Mouse (Mus musculus): ENCODE measurements around the gene Tshr. TPM values are rescaled to one million over a fixed set of nuclear protein-coding genes. Genes with fewer than 3 reads are reported as not detected.

Tshr gene
- polyA plus RNA-seq, 1 experiment from 2014 or later: 0.82 TPM

GRCm38 (mm10) chr12:91589847-91590690, 205.7 kb downstream of the Tshr start, which contains the start of gene Gtf2a1:
TSS of gene Gtf2a1 (minus strand) at chr12:91590487.
- Histone ChIP-seq H3K27ac (replicated peaks) (peak within 1 kb of the TSS; percentile 100), H3K4me3 (replicated peaks) (peak within 1 kb of the TSS; percentile 82), H3K4me1 (peaks cover 20% of the 10 kb centered on the region), H3K27me3 (replicated peaks) (no peaks in the 10 kb centered on the region), H3K36me3 (peaks cover 6% of the 10 kb centered on the region), H3K9me3 (replicated peaks) (no peaks in the 10 kb centered on the region), H3K9ac (replicated peaks) (peak within 1 kb of the TSS; percentile 100), H3K4me2 (peak within 1 kb of the TSS; percentile 72)
- ATAC-seq (ENCODE audit: low FRiP score): peak; percentile 86
- under 1% methylated on average over 73 of the region's 99 CpGs for WGBS

GRCm38 (mm10) chr12:91590716-91591115, 206.4 kb downstream of the Tshr start:
- H3K4me3 ChIP-seq (replicated peaks): peak overlapping the region; percentile 82
- 27% methylated on average over 6 of the region's 6 CpGs for WGBS
- H3K4me1 ChIP-seq: peaks cover 17% of the 10 kb centered on the region
- H3K36me3 ChIP-seq: 0 out of 2 replicates have a peak, but pooled peaks cover 2% of the 10 kb centered on the region
- H3K27me3 ChIP-seq (replicated peaks): no peaks in the 10 kb centered on the region
- peak overlapping the region; percentile 84 for H3K9ac ChIP-seq (replicated peaks)
- peak overlapping the region; percentile 100 for H3K27ac ChIP-seq (replicated peaks)
- peak overlapping the region; percentile 72 for H3K4me2 ChIP-seq
- ATAC-seq (ENCODE audit: low FRiP score): no peak
- no peaks in the 10 kb centered on the region for H3K9me3 ChIP-seq (replicated peaks)

- 88% methylated on average over 1 of the region's 1 CpGs for WGBS
- Histone ChIP-seq H3K9me3 (replicated peaks) (no peaks in the 10 kb centered on the region), H3K36me3 (no peaks in the 10 kb centered on the region), H3K9ac (replicated peaks) (peak overlapping the region; percentile 84; the same call in 1 of the 2 replicates), H3K4me1 (peaks cover 17% of the 10 kb centered on the region), H3K4me2 (peak overlapping the region; percentile 72), H3K27me3 (replicated peaks) (no peaks in the 10 kb centered on the region), H3K4me3 (replicated peaks) (peak overlapping the region; percentile 82), H3K27ac (replicated peaks) (peak overlapping the region; percentile 100)
- no peak for ATAC-seq (ENCODE audit: low FRiP score)
Measured at GRCm38 (mm10) chr12:91591191-91591590, 206.8 kb downstream of the Tshr start.

- Histone ChIP-seq H3K4me3 (replicated peaks) (no peak overlapping the region), H3K36me3 (no peaks in the 10 kb centered on the region), H3K9ac (replicated peaks) (no peak overlapping the region), H3K27me3 (replicated peaks) (no peaks in the 10 kb centered on the region), H3K27ac (replicated peaks) (no peak overlapping the region), H3K4me2 (no peak overlapping the region), H3K4me1 (peaks cover 13% of the 10 kb centered on the region), H3K9me3 (replicated peaks) (no peaks in the 10 kb centered on the region)
- ATAC-seq (ENCODE audit: low FRiP score): no peak
- 97% methylated on average over 3 of the region's 3 CpGs for WGBS
Measured at GRCm38 (mm10) chr12:91592128-91592527, 207.8 kb downstream of the Tshr start.

Other genes with a start within 250 kb of the Tshr start
- 3.4 and 4.3 TPM in 2 replicates for gene Cep128, start 154 bp upstream of the Tshr start, polyA plus RNA-seq (2015; fragmentation: Nextera tagmentation; extraction: Ambion mirVana)
- 53.3 and 54.9 TPM in 2 replicates for gene Gtf2a1, start 205.9 kb downstream of the Tshr start, polyA plus RNA-seq (2015; fragmentation: Nextera tagmentation; extraction: Ambion mirVana)